Mouse (Mus musculus) heart, embryonic 14.5 days (tissue): ENCODE data around the gene Ccdc38. TPM values are rescaled to one million over a fixed set of nuclear protein-coding genes. Genes with fewer than 3 reads are reported as not detected.

Source experiments
- ATAC-seq: fragments of 200-750 bp; cut with Nextera tagmentation; 2 replicates; pipeline ENCODE4 v1.8.0; 2017; ENCODE audit warnings: low read depth, moderate TSS enrichment; ENCODE audit not compliant: insufficient number of reproducible peaks, insufficient read depth, low FRiP score
- H3K27ac ChIP-seq, 2 experiments: fragments of 200-500 bp in 1 of 2; fragments of 300-500 bp in 1 of 2; sonication (generic) in 1 of 2; replicated peaks in 1 of 2; 2 replicates each; pipeline ENCODE4 v1.5.1; 2012 to 2014; ENCODE audit warnings: low read depth in 2 of 2, low read length in 2 of 2, control low read depth in 1 of 2, mild to moderate bottlenecking in 1 of 2, mixed read lengths in 1 of 2; ENCODE audit not compliant: control insufficient read depth in 1 of 2, insufficient read depth in 1 of 2
- H3K27me3 ChIP-seq: fragments of 300-500 bp; sonication (generic); 2 replicates; pipeline ENCODE4 v1.6.1; 2014; ENCODE audit warnings: mild to moderate bottlenecking, low read length, control low read depth; ENCODE audit not compliant: control insufficient read depth, insufficient read depth
- H3K36me3 ChIP-seq: fragments of 300-500 bp; sonication (generic); 2 replicates; pipeline ENCODE4 v1.6.1; 2014; ENCODE audit warnings: mild to moderate bottlenecking, control low read depth, low read length, mixed read lengths; ENCODE audit not compliant: control insufficient read depth, insufficient read depth
- H3K4me1 ChIP-seq, 2 experiments: fragments of 200-500 bp in 1 of 2; fragments of 300-500 bp in 1 of 2; sonication (generic) in 1 of 2; 2 replicates each; pipeline ENCODE4 v1.6.1; 2012 to 2014; ENCODE audit warnings: low read length in 2 of 2, control low read depth in 1 of 2, mixed read lengths in 1 of 2; ENCODE audit not compliant: control insufficient read depth in 2 of 2, insufficient read depth in 2 of 2
- H3K4me2 ChIP-seq: fragments of 300-500 bp; sonication (generic); 2 replicates; pipeline ENCODE4 v1.6.1; 2014; ENCODE audit warnings: mild to moderate bottlenecking, low read length
- H3K4me3 ChIP-seq, 2 experiments: fragments of 200-500 bp in 1 of 2; fragments of 300-500 bp in 1 of 2; sonication (generic) in 1 of 2; 2 replicates each; pipeline ENCODE4 v1.5.1; 2012 to 2014; ENCODE audit warnings: low read length in 2 of 2, mild to moderate bottlenecking in 2 of 2, control low read depth in 1 of 2, low read depth in 1 of 2, moderate library complexity in 1 of 2; ENCODE audit not compliant: control insufficient read depth in 1 of 2, insufficient read depth in 1 of 2
- H3K9ac ChIP-seq: fragments of 300-500 bp; sonication (generic); 2 replicates; pipeline ENCODE4 v1.6.1; 2014; ENCODE audit warnings: mild to moderate bottlenecking, low read length
- H3K9me3 ChIP-seq: fragments of 300-500 bp; sonication (generic); 2 replicates; pipeline ENCODE4 v1.6.1; 2016; ENCODE audit warnings: low read length, control low read depth; ENCODE audit not compliant: control insufficient read depth
- WGBS: fragments of 180-500 bp; shearing (Covaris S2); extraction: QIAGEN DNeasy Blood & Tissue Kit; methylation state at CpG from one replicate; pipeline ENCODE4 v1.1.7; 2014; 5-methylcytosine and 5-hydroxymethylcytosine counted together
- polyA plus RNA-seq: library from polyadenylated mRNA; unstranded; fragments of >200 nt; fragmentation: Nextera tagmentation; extraction: Ambion mirVana; gene quantifications from 2 replicates; pipeline ENCODE4 v1.2.1, GENCODE M21; 2014

Ccdc38 gene
- polyA plus RNA-seq, 1 experiment from 2014 or later: 0.19 TPM

GRCm38 (mm10) chr10:93517754-93518153 lies 22.7 kb upstream of the Ccdc38 start:
- 59% methylated on average over 4 of the region's 4 CpGs for WGBS
- no peaks in the 10 kb centered on the region for H3K9me3 ChIP-seq

GRCm38 (mm10) chr10:93518186-93518585 lies 22.2 kb upstream of the Ccdc38 start:
- no peaks in the 10 kb centered on the region for H3K4me1 ChIP-seq
- no peak for ATAC-seq
- H3K9ac ChIP-seq: no peak overlapping the region
- no peak overlapping the region for H3K27ac ChIP-seq
- no peaks in the 10 kb centered on the region for H3K27me3 ChIP-seq
- no peak overlapping the region for H3K4me3 ChIP-seq
- no peak overlapping the region for H3K4me2 ChIP-seq
- WGBS: 80% methylated on average over 4 of the region's 4 CpGs
- no peaks in the 10 kb centered on the region for H3K9me3 ChIP-seq
- H3K36me3 ChIP-seq: no peaks in the 10 kb centered on the region

More at GRCm38 (mm10) chr10:93517754-93518153, 22.7 kb upstream of the Ccdc38 start:
- ATAC-seq: no peak
- no peak overlapping the region for H3K27ac ChIP-seq
- no peaks in the 10 kb centered on the region for H3K36me3 ChIP-seq
- no peak overlapping the region for H3K4me3 ChIP-seq
- H3K27me3 ChIP-seq: no peaks in the 10 kb centered on the region
- H3K4me2 ChIP-seq: no peak overlapping the region
- no peak overlapping the region for H3K9ac ChIP-seq
- H3K4me1 ChIP-seq: no peaks in the 10 kb centered on the region

GRCm38 (mm10) chr10:93518620-93519019 lies 21.8 kb upstream of the Ccdc38 start:
- Histone ChIP-seq H3K4me2 (no peak overlapping the region), H3K4me1 (no peaks in the 10 kb centered on the region), H3K27me3 (no peaks in the 10 kb centered on the region), H3K9me3 (no peaks in the 10 kb centered on the region), H3K36me3 (no peaks in the 10 kb centered on the region), H3K4me3 (no peak overlapping the region), H3K27ac (no peak overlapping the region), H3K9ac (no peak overlapping the region)
- no peak for ATAC-seq
- 72% methylated on average over 2 of the region's 2 CpGs for WGBS

GRCm38 (mm10) chr10:93519159-93519558 lies 21.3 kb upstream of the Ccdc38 start:
- Histone ChIP-seq H3K36me3 (no peaks in the 10 kb centered on the region), H3K4me2 (no peak overlapping the region), H3K4me1 (no peaks in the 10 kb centered on the region), H3K9ac (no peak overlapping the region), H3K27me3 (no peaks in the 10 kb centered on the region), H3K4me3 (no peak overlapping the region), H3K9me3 (no peaks in the 10 kb centered on the region), H3K27ac (no peak overlapping the region)
- 83% methylated on average over 8 of the region's 8 CpGs for WGBS
- ATAC-seq: no peak

- no peaks in the 10 kb centered on the region for H3K27me3 ChIP-seq
- no peak overlapping the region for H3K4me3 ChIP-seq
- no peaks in the 10 kb centered on the region for H3K36me3 ChIP-seq
- H3K9me3 ChIP-seq: no peaks in the 10 kb centered on the region
- WGBS: 61% methylated on average over 5 of the region's 5 CpGs
- no peaks in the 10 kb centered on the region for H3K4me1 ChIP-seq
- no peak overlapping the region for H3K27ac ChIP-seq
- no peak for ATAC-seq
- no peak overlapping the region for H3K9ac ChIP-seq
- no peak overlapping the region for H3K4me2 ChIP-seq
Measured at GRCm38 (mm10) chr10:93519756-93520155, 20.7 kb upstream of the Ccdc38 start.

- Histone ChIP-seq H3K4me2 (no peak overlapping the region), H3K4me3 (no peak overlapping the region), H3K27me3 (no peaks in the 10 kb centered on the region), H3K36me3 (no peaks in the 10 kb centered on the region), H3K4me1 (no peaks in the 10 kb centered on the region), H3K27ac (no peak overlapping the region), H3K9me3 (no peaks in the 10 kb centered on the region), H3K9ac (no peak overlapping the region)
- 62% methylated on average over 4 of the region's 4 CpGs for WGBS
- ATAC-seq: no peak
Measured at GRCm38 (mm10) chr10:93520994-93521393, 19.4 kb upstream of the Ccdc38 start.

- WGBS: 64% methylated on average over 1 of the region's 1 CpGs
- Histone ChIP-seq H3K27ac (no peak overlapping the region), H3K4me3 (no peak overlapping the region), H3K27me3 (no peaks in the 10 kb centered on the region), H3K4me1 (no peaks in the 10 kb centered on the region), H3K9me3 (no peaks in the 10 kb centered on the region), H3K9ac (no peak overlapping the region), H3K4me2 (no peak overlapping the region), H3K36me3 (no peaks in the 10 kb centered on the region)
- ATAC-seq: no peak
Measured at GRCm38 (mm10) chr10:93525329-93525728, 15.1 kb upstream of the Ccdc38 start.

GRCm38 (mm10) chr10:93538287-93538686 lies 2.1 kb upstream of the Ccdc38 start:
- H3K36me3 ChIP-seq: no peaks in the 10 kb centered on the region

More at GRCm38 (mm10) chr10:93538287-93538686, 2.1 kb upstream of the Ccdc38 start:
- Histone ChIP-seq H3K9me3 (no peaks in the 10 kb centered on the region), H3K4me3 (no peak overlapping the region), H3K27ac (no peak overlapping the region), H3K4me1 (peaks cover 4 to 7% of the 10 kb centered on the region in 2 experiments; a peak in 3 of 4 replicates), H3K27me3 (peaks cover 37% of the 10 kb centered on the region), H3K9ac (no peak overlapping the region), H3K4me2 (no peak overlapping the region)
- 89% methylated on average over 2 of the region's 2 CpGs for WGBS
- ATAC-seq: no peak
